9 mouse cellular contexts compared by ENCODE assay signal in genomic region chr14:34106389-34107062, GRCm38 (mm10). TPM values are rescaled to one million over a fixed set of nuclear protein-coding genes. Genes with fewer than 3 reads are reported as not detected.
DNase-seq lines count a peak whose midpoint lies in the region; ATAC-seq and TF ChIP-seq lines count a peak whose summit lies in the region.
"Had no signal": no experiment of that assay in that cellular context is flagged by ENCODE, and none has a peak within 500 bp of the region (broad histone marks: within the 10 kb centered on the region; RNA-seq: fewer than 3 reads in every experiment).

No protein-coding gene starts in this region.

- peak; percentile 52 to 70 (median 56) for TF ChIP-seq CTCF in MEL (IDR thresholded peaks at IDR 0.05 in 2 of 3, conservative IDR thresholded peaks at IDR 0.05 in 1 of 3; ENCODE audit: control insufficient read depth in 1 of 3, insufficient read depth in 1 of 3, low read depth in 2 of 3, low read length in 3 of 3, poor library complexity in 1 of 3, severe bottlenecking in 1 of 3)
- peak; percentile 73 for TF ChIP-seq CTCF in lung, embryonic 14.5 days (IDR thresholded peaks at IDR 0.05; ENCODE audit: low read depth)

- WGBS in heart, embryonic 12.5 days: 50% methylated on average over 11 of the region's 12 CpGs
- 52% methylated on average over 12 of the region's 12 CpGs for WGBS in lung, embryonic 14.5 days

- no peak for ATAC-seq in heart, embryonic 12.5 days (ENCODE audit: insufficient number of reproducible peaks, low FRiP score)
- no peak for ATAC-seq in lung, embryonic 14.5 days (ENCODE audit: insufficient read depth)

- peak; percentile 38 to 55 for DNase-seq in heart, postnatal 10 days
- peak; percentile 38 for DNase-seq in 416B (ENCODE audit: low read depth)
- DNase-seq in MEL (ENCODE audit: low read depth, low spot score): peak; percentile 14
- peak; percentile 53 for DNase-seq in gastrocnemius, postnatal 14 days
- peak; percentile 51 for DNase-seq in lung, embryonic 14.5 days
- DNase-seq in thymus, postnatal 4 days: peak; percentile 73
- DNase-seq in right cerebral cortex, postnatal 36 days (ENCODE audit: low spot score in 2 of 2): no peak

- H3K36me3 ChIP-seq in heart, embryonic 12.5 days: no peaks in the 10 kb centered on the region
- no peaks in the 10 kb centered on the region for H3K36me3 ChIP-seq in MEL (ENCODE audit: control insufficient read depth in 1 of 2, insufficient read depth in 2 of 2, low read length in 2 of 2)
- no peaks in the 10 kb centered on the region for H3K36me3 ChIP-seq in lung, embryonic 14.5 days (ENCODE audit: insufficient read depth)
- H3K36me3 ChIP-seq: limb, embryonic 13.5 days had no signal

- no peak overlapping the region for H3K27ac ChIP-seq in heart, embryonic 12.5 days (ENCODE audit: poor library complexity, severe bottlenecking)
- no peak overlapping the region for H3K27ac ChIP-seq in MEL (ENCODE audit: control insufficient read depth, low read depth, low read length)
- no peak overlapping the region for H3K27ac ChIP-seq in lung, embryonic 14.5 days (ENCODE audit: low read depth)
- H3K27ac ChIP-seq: limb, embryonic 13.5 days had no signal

- TF ChIP-seq EP300 in MEL (IDR thresholded peaks at IDR 0.05; ENCODE audit: low read depth in 1 of 2, low read length in 2 of 2): no peak

- peaks cover 16% of the 10 kb centered on the region for H3K4me1 ChIP-seq in heart, embryonic 12.5 days (replicated peaks)
- no peaks in the 10 kb centered on the region for H3K4me1 ChIP-seq in MEL (ENCODE audit: control insufficient read depth in 1 of 2, insufficient read depth in 2 of 2, low read length in 2 of 2)
- no peaks in the 10 kb centered on the region for H3K4me1 ChIP-seq in lung, embryonic 14.5 days (ENCODE audit: insufficient read depth)

- H3K9me3 ChIP-seq in heart, embryonic 12.5 days (replicated peaks): no peaks in the 10 kb centered on the region
- H3K9me3 ChIP-seq in MEL (replicated peaks; ENCODE audit: insufficient read depth, low read length): no peaks in the 10 kb centered on the region
- no peaks in the 10 kb centered on the region for H3K9me3 ChIP-seq in lung, embryonic 14.5 days (ENCODE audit: low read depth, low read length)
- H3K9me3 ChIP-seq: limb, embryonic 13.5 days had no signal

- no peak overlapping the region for H3K9ac ChIP-seq in heart, embryonic 12.5 days
- H3K9ac ChIP-seq in MEL (ENCODE audit: control insufficient read depth, low read depth, low read length, poor library complexity, severe bottlenecking): no peak overlapping the region
- H3K9ac ChIP-seq in lung, embryonic 14.5 days: no peak overlapping the region
- H3K9ac ChIP-seq: limb, embryonic 13.5 days had no signal

- no peak; the same call in 1 of the 2 replicates for TF ChIP-seq RAD21 in MEL (IDR thresholded peaks at IDR 0.05; ENCODE audit: low read depth, low read length)

- intact Hi-C loops in heart, postnatal 10 days (cut with DNase I): loop anchor here (1.0 to 2.0 kb wide), 3 partner anchors 48 to 147 kb away; no protein-coding TSS in a partner anchor
- intact Hi-C loops in gastrocnemius, postnatal 14 days (cut with DNase I; ENCODE audit: low total_unique reads): loop anchor here (2.0 kb wide), 1 partner anchor 46 kb away; the partner anchor contains the start of gene Npy4r

- no peak overlapping the region for H3K4me3 ChIP-seq in heart, embryonic 12.5 days
- H3K4me3 ChIP-seq in MEL (ENCODE audit: control insufficient read depth in 1 of 2, insufficient read depth in 1 of 2, low read depth in 2 of 2, low read length in 2 of 2): no peak overlapping the region
- H3K4me3 ChIP-seq in lung, embryonic 14.5 days (ENCODE audit: low read depth, low read length): no peak overlapping the region
- H3K4me3 ChIP-seq: limb, embryonic 13.5 days had no signal

- H3K4me2 ChIP-seq in heart, embryonic 12.5 days: no peak overlapping the region
- H3K4me2 ChIP-seq in lung, embryonic 14.5 days: no peak overlapping the region
- H3K4me2 ChIP-seq: limb, embryonic 13.5 days had no signal

- no peak for TF ChIP-seq POLR2A in MEL (IDR thresholded peaks at IDR 0.05; ENCODE audit: control insufficient read depth in 1 of 2, insufficient read depth in 1 of 2, low read depth in 1 of 2, low read length in 2 of 2, poor library complexity in 1 of 2)

- no peaks in the 10 kb centered on the region for H3K27me3 ChIP-seq in heart, embryonic 12.5 days (replicated peaks)
- no peaks in the 10 kb centered on the region; a peak in 1 of 4 replicates for H3K27me3 ChIP-seq in MEL (ENCODE audit: control insufficient read depth in 1 of 2, insufficient read depth in 2 of 2, low read length in 2 of 2)
- H3K27me3 ChIP-seq in lung, embryonic 14.5 days (ENCODE audit: insufficient read depth, low read length): no peaks in the 10 kb centered on the region
- H3K27me3 ChIP-seq: limb, embryonic 13.5 days had no signal

- H3K79me2 ChIP-seq in MEL (ENCODE audit: control insufficient read depth, insufficient read depth, low read length, poor library complexity): no peaks in the 10 kb centered on the region

TF ChIP-seq in MEL, 35 proteins besides CTCF, POLR2A, EP300 and RAD21:
- TF ChIP-seq SMC3 (IDR thresholded peaks at IDR 0.05; ENCODE audit: low read depth, low read length): peak; percentile 58
- no peak for TF ChIP-seq TBP (IDR thresholded peaks at IDR 0.05; ENCODE audit: low read depth, low read length)
- no peak for TF ChIP-seq TAL1 (IDR thresholded peaks at IDR 0.05; ENCODE audit: low read length)

RNA-seq across cellular contexts. Expression of gene A630023A22Rik, which starts 4.0 kb away (rescaled TPM):
- not detected for total RNA-seq in heart, postnatal 10 days (2021)
- not detected in 2 replicates for polyA plus RNA-seq in heart, embryonic 12.5 days (2016; fragmentation: Nextera tagmentation; extraction: Ambion mirVana)
- total RNA-seq in MEL (2012; rRNA removed): not detected in 2 replicates
- polyA plus RNA-seq in MEL (2012; ENCODE audit: insufficient read depth in 1 of 2, insufficient read length in 2 of 2, low read depth in 1 of 2, low replicate concordance in 2 of 2, missing spikeins in 1 of 2): not detected
- total RNA-seq in gastrocnemius, postnatal 14 days (2021): not detected
- polyA plus RNA-seq in lung, embryonic 14.5 days (2014; fragmentation: Nextera tagmentation; extraction: Ambion mirVana): 0.30 TPM in 1 of 2 replicates, not detected in the other

RNA-seq across cellular contexts. Expression of gene Anxa8, which starts 20.7 kb away (rescaled TPM):
- 1 to 10 TPM; 3.3 TPM for total RNA-seq in heart, postnatal 10 days (2021)
- 0.61 and 0.74 TPM in 2 replicates for polyA plus RNA-seq in heart, embryonic 12.5 days (2016; fragmentation: Nextera tagmentation; extraction: Ambion mirVana)
- not detected in 2 replicates for total RNA-seq in MEL (2012; rRNA removed)
- polyA plus RNA-seq in MEL (2012; ENCODE audit: insufficient read depth in 1 of 2, insufficient read length in 2 of 2, low read depth in 1 of 2, low replicate concordance in 2 of 2, missing spikeins in 1 of 2): not detected
- under 1 TPM; 0.72 to 0.89 TPM for total RNA-seq in gastrocnemius, postnatal 14 days (2021)
- 2.4 TPM in 2 replicates for polyA plus RNA-seq in lung, embryonic 14.5 days (2014; fragmentation: Nextera tagmentation; extraction: Ambion mirVana)

RNA-seq across cellular contexts. Expression of gene Npy4r, which starts 45.8 kb away (rescaled TPM):
- total RNA-seq in heart, postnatal 10 days (2021): under 1 TPM; 0.12 TPM
- 0.19 and 0.22 TPM in 2 replicates for polyA plus RNA-seq in heart, embryonic 12.5 days (2016; fragmentation: Nextera tagmentation; extraction: Ambion mirVana)
- total RNA-seq in MEL (2012; rRNA removed): not detected in 2 replicates
- polyA plus RNA-seq in MEL (2012; ENCODE audit: insufficient read depth in 1 of 2, insufficient read length in 2 of 2, low read depth in 1 of 2, low replicate concordance in 2 of 2, missing spikeins in 1 of 2): not detected
- total RNA-seq in gastrocnemius, postnatal 14 days (2021): under 1 TPM; 0.09 to 0.23 TPM
- 0.05 and 0.08 TPM in 2 replicates for polyA plus RNA-seq in lung, embryonic 14.5 days (2014; fragmentation: Nextera tagmentation; extraction: Ambion mirVana)
- polyA plus RNA-seq: limb, embryonic 13.5 days had no signal

RNA-seq across cellular contexts. Expression of gene Antxrl, which starts 54.0 kb away (rescaled TPM):
- total RNA-seq in heart, postnatal 10 days (2021): not detected
- not detected in 2 replicates for polyA plus RNA-seq in heart, embryonic 12.5 days (2016; fragmentation: Nextera tagmentation; extraction: Ambion mirVana)
- total RNA-seq in MEL (2012; rRNA removed): not detected in 2 replicates
- not detected for polyA plus RNA-seq in MEL (2012; ENCODE audit: insufficient read depth in 1 of 2, insufficient read length in 2 of 2, low read depth in 1 of 2, low replicate concordance in 2 of 2, missing spikeins in 1 of 2)
- total RNA-seq in gastrocnemius, postnatal 14 days (2021): not detected
- polyA plus RNA-seq in lung, embryonic 14.5 days (2014; fragmentation: Nextera tagmentation; extraction: Ambion mirVana): not detected in 2 replicates
- polyA plus RNA-seq: limb, embryonic 13.5 days had no signal

Comparison
In these comparisons a context has a peak if more than half of its experiments do, and no peak if none do; other contexts are left out.
1. DNase-seq: peak in heart, postnatal 10 days (2 of 2), 416B (single experiment), MEL (single experiment), gastrocnemius, postnatal 14 days (single experiment), lung, embryonic 14.5 days (single experiment) and thymus, postnatal 4 days (single experiment); none in right cerebral cortex, postnatal 36 days (0 of 2).